Mouse (Mus musculus): Measurements from ENCODE around the gene Ncor2.

DNA sequence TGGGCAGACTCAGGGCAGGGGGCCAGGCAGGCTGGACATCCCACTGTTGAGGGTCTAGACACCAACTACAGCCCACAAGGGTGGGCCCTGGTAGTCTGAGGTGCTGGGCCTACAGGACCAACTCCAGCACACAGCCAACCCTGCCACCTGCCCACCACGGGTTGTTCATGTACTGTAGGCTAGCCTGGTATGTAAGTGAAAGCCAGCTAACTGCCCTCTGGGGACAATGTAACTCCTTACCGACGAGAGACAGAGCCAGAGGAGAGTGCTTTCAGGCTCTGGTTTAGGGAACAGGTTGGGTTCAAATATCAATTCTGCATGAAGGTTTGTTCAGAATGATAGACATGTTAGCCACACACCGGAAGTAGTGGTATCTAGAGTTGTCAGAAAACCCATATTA is 98.7 kb downstream of the Ncor2 start:
- TF ChIP-seq CTCF (IDR thresholded peaks at IDR 0.05; ENCODE audit: extremely low read depth, insufficient read depth, low read length) (no peak), POLR2A (IDR thresholded peaks at IDR 0.05; ENCODE audit: extremely low read depth, insufficient read depth, low read length) (no peak)

All from cortical plate, adult 2 months (tissue).